Comparison of ENCODE assay signal across 12 mouse cellular contexts in the genomic region with DNA sequence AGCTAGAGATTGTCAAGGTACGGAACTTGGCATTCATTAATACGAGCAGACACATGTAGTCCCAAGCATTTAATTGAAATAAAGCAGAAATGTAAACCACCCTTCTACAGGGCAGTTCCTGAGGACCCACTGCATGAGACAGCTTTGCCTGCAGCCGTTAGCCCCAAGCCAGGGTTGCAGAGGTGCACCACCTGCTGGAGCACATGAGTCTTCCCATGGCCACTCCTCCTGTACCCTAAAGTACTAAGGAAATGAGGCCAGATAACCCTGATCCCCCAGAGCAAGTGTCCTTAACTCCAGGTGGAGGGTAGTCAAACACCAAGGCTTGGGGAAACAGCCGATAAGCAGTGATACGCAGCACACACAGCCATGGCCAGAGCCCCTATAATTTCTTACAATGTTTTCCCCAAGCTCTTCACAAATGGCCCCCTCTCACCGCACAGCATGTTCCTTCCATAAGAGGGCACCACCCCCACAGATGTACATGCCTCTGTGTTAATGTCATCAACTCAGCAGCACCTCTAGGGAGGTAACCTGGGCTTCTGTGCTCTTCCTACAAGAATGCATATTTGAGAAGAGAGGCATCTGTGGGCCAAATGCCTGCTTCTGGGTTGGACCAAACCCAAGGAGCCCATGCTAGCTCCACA.
A peak's percentile ranks its signal among the peaks of the same experiment; 100 is the strongest.
DNase-seq lines count a peak whose midpoint lies in the region; TF ChIP-seq lines count a peak whose summit lies in the region.
"Had no signal": no experiment of that assay in that cellular context is flagged by ENCODE, and none has a peak within 500 bp of the region (broad histone marks: within the 10 kb centered on the region; RNA-seq: fewer than 3 reads in every experiment).

No protein-coding gene starts in this region.

- no peaks in the 10 kb centered on the region for H3K27me3 ChIP-seq in ES-Bruce4 (ENCODE audit: control insufficient read depth, insufficient read depth, low read length, poor library complexity, severe bottlenecking)
- H3K27me3 ChIP-seq in limb, embryonic 10.5 days (ENCODE audit: low read depth, poor library complexity, severe bottlenecking): no peaks in the 10 kb centered on the region
- H3K27me3 ChIP-seq: limb, embryonic 15.5 days had no signal

- no peak for TF ChIP-seq EP300 in ES-Bruce4 (IDR thresholded peaks at IDR 0.05; ENCODE audit: insufficient read depth, low read depth, low read length)

- no peaks in the 10 kb centered on the region for H3K4me1 ChIP-seq in ES-Bruce4 (ENCODE audit: control insufficient read depth, insufficient read depth, low read length)
- H3K4me1 ChIP-seq in limb, embryonic 10.5 days: peaks cover 32% of the 10 kb centered on the region

- no peak for TF ChIP-seq POLR2A in ES-Bruce4 (IDR thresholded peaks at IDR 0.05; ENCODE audit: insufficient read depth, low read length)

- no peak overlapping the region for H3K27ac ChIP-seq in layer of hippocampus, adult 2 months
- H3K27ac ChIP-seq in ES-Bruce4 (ENCODE audit: insufficient read depth, low read length): no peak overlapping the region
- no peak overlapping the region for H3K27ac ChIP-seq in limb, embryonic 10.5 days
- H3K27ac ChIP-seq: limb, embryonic 15.5 days had no signal

- no peak overlapping the region for H3K4me3 ChIP-seq in layer of hippocampus, adult 2 months
- H3K4me3 ChIP-seq in ES-Bruce4 (ENCODE audit: low read depth, low read length): no peak overlapping the region
- no peak overlapping the region for H3K4me3 ChIP-seq in limb, embryonic 10.5 days
- H3K4me3 ChIP-seq: limb, embryonic 15.5 days had no signal

- H3K9me3 ChIP-seq in ES-Bruce4 (replicated peaks; ENCODE audit: control insufficient read depth, insufficient read depth, low read length, poor library complexity, severe bottlenecking): no peaks in the 10 kb centered on the region
- H3K9me3 ChIP-seq in limb, embryonic 10.5 days (replicated peaks): no peaks in the 10 kb centered on the region
- H3K9me3 ChIP-seq: limb, embryonic 15.5 days had no signal

- no peak overlapping the region for H3K9ac ChIP-seq in ES-Bruce4 (ENCODE audit: low read depth, poor library complexity, severe bottlenecking)
- H3K9ac ChIP-seq: limb, embryonic 15.5 days had no signal

- intact Hi-C loops in heart, postnatal 25 days (cut with DNase I): no loop called here

- no peak for DNase-seq in layer of hippocampus, adult 2 months (ENCODE audit: low spot score in 2 of 2)
- no peak for DNase-seq in layer of hippocampus, adult 11-12 months (ENCODE audit: low spot score)
- DNase-seq in A20 (ENCODE audit: low read depth, low spot score): peak; percentile 50
- peak; percentile 9 for DNase-seq in induced T-regulatory cell, adult 2 months (ENCODE audit: low read depth)
- DNase-seq in neural tube, embryonic 10.5 days (ENCODE audit: extremely low spot score, low spot score): no peak
- DNase-seq in limb, embryonic 10.5 days (ENCODE audit: low spot score): no peak
- no peak for DNase-seq in heart, postnatal 25 days (ENCODE audit: low spot score)
- DNase-seq: embryo, embryonic 11 days; gastrocnemius, postnatal 14 days; right cerebral cortex, postnatal 14 days had no signal

- TF ChIP-seq CTCF in layer of hippocampus, adult 2 months (conservative IDR thresholded peaks at IDR 0.05): peak; percentile 40
- TF ChIP-seq CTCF in ES-Bruce4 (IDR thresholded peaks at IDR 0.05; ENCODE audit: low read depth, low read length): peak; percentile 36

- WGBS in limb, embryonic 10.5 days: 87% methylated on average over 6 of the region's 6 CpGs

- H3K36me3 ChIP-seq in ES-Bruce4 (ENCODE audit: control insufficient read depth, insufficient read depth, low read length, poor library complexity, severe bottlenecking): no peaks in the 10 kb centered on the region
- no peaks in the 10 kb centered on the region for H3K36me3 ChIP-seq in limb, embryonic 10.5 days

Comparison
In these comparisons a context has a peak if more than half of its experiments do, and no peak if none do; other contexts are left out.
1. DNase-seq: peak in A20 (single experiment) and induced T-regulatory cell, adult 2 months (single experiment); none in layer of hippocampus, adult 2 months (0 of 2), layer of hippocampus, adult 11-12 months (single experiment), neural tube, embryonic 10.5 days (single experiment), limb, embryonic 10.5 days (single experiment) and heart, postnatal 25 days (single experiment).